Mouse (Mus musculus) kidney, adult 2 months (tissue): ENCODE results near the gene Ash1l. TPM values are rescaled to one million over a fixed set of nuclear protein-coding genes. Genes with fewer than 3 reads are reported as not detected.

Experiments
- DNase-seq: peaks from one replicate; pipeline ENCODE4 v3.0.0; 2021
- H3K27ac ChIP-seq: fragments of 200-500 bp; 2 replicates; pipeline ENCODE4 v1.5.1; 2012; ENCODE audit warnings: low read depth, low read length, control low read depth, inconsistent platforms; ENCODE audit not compliant: insufficient read depth
- H3K27me3 ChIP-seq: fragments of 200-500 bp; replicated peaks from 2 replicates; pipeline ENCODE4 v1.6.1; 2012; ENCODE audit warnings: mild to moderate bottlenecking, moderate library complexity, low read length, inconsistent platforms; ENCODE audit not compliant: control insufficient read depth, insufficient read depth
- H3K36me3 ChIP-seq: fragments of 200-500 bp; 2 replicates; pipeline ENCODE4 v1.6.1; 2012; ENCODE audit warnings: mild to moderate bottlenecking, moderate library complexity, low read length, inconsistent platforms; ENCODE audit not compliant: control insufficient read depth, insufficient read depth
- H3K4me1 ChIP-seq: fragments of 200-500 bp; 2 replicates; pipeline ENCODE4 v1.6.1; 2011; ENCODE audit warnings: low read length; ENCODE audit not compliant: control insufficient read depth, insufficient read depth
- H3K4me3 ChIP-seq: fragments of 200-500 bp; 2 replicates; pipeline ENCODE4 v1.5.1; 2011; ENCODE audit warnings: mild to moderate bottlenecking, low read depth, low read length, control low read depth; ENCODE audit not compliant: insufficient read depth
- CTCF ChIP-seq: fragments of 200-500 bp; conservative IDR thresholded peaks from 2 replicates; pipeline ENCODE4 v1.5.1; 2011; ENCODE audit warnings: low read depth, mild to moderate bottlenecking, control low read depth, low read length, moderate library complexity, mixed read lengths; ENCODE audit not compliant: insufficient read depth, insufficient read length
- POLR2A ChIP-seq: fragments of 200-500 bp; IDR thresholded peaks from one replicate; pipeline ENCODE4 v1.6.1; 2011; ENCODE audit warnings: low read depth, low read length, control low read depth
- WGBS: fragments of 180-500 bp; shearing (Covaris S2); methylation state at CpG from one replicate; pipeline ENCODE4 v1.1.7; 2018; 5-methylcytosine and 5-hydroxymethylcytosine counted together
- polyA plus RNA-seq: library from polyadenylated mRNA; depleted of rRNA; stranded (reverse); fragments of >200 nt; gene quantifications from 2 replicates; pipeline ENCODE4 v1.2.3, GENCODE M21; 2012

The Ash1l gene
- polyA plus RNA-seq, 1 experiment, result 8.9 TPM

DNA sequence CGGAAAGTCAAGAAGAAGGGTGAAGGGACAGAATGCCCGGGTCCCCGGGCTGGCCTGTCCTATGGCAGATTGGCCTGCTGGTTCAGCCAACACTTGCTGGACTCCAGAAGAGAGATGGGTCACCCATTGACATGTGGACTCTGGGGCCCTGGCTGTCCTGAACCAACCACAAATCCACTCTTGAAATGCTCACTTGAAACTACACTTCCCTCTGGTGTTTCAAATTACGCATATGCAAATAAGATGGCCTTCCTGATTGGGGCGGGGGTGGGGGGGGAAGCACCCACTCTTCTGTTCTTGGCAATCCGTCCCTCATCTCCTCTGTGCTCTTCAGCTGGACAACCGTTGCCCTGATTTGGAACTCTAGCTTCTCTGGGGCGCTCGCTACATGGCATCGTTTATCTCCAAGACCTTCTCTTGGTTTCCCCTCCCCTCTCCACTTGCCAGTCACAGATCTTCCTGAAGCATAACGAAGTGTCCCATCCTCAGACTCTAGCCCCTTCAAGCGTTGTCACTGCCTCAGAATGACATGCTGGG, 134.3 kb downstream of the Ash1l start:
- Histone ChIP-seq H3K27ac (no peak overlapping the region), H3K36me3 (no peaks in the 10 kb centered on the region), H3K4me1 (peaks cover 4% of the 10 kb centered on the region; the same call in 1 of the 2 replicates), H3K27me3 (no peaks in the 10 kb centered on the region), H3K4me3 (no peak overlapping the region)
- no peak for DNase-seq
- WGBS, result 81% methylated on average over 12 of the region's 12 CpGs
- TF ChIP-seq CTCF, result no peak
- TF ChIP-seq POLR2A, result no peak

DNA sequence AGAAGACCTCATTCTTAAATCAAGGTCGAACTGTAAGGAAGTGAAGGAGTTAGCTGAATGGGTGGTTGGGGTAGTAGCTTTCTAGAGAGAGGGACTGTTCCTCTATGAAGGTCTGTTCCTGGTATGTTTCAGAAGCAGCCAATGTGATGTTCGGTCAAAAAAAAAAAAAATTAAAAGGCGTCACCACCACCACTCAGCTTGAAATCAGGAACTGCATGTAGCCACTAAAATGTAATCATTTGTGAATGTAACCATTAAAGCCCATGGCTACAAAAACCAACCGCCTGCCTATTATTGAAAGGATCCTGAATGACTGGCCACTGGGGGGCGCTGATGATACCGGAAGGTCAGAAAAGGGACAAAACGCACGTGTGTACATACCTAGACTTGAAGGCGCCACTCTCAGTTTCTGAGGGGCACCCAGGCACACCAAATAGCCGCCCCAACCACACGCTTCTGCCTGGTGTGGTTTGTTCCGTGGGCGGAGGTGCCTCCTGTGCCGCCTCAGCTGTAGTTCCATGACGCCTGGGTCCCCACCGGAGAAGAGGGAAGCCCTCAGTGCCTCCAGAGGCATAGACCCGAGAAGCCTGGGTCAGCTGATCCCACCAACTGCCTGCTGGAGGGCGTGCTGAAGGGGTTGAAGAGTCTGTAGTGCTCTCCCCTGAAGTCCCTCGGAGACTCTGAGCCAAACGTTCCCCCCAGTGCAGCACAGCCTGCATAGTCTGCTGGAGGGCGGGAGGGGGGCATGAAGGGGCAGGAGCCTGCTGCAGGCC, 137.1 kb downstream of the Ash1l start:
- Histone ChIP-seq H3K4me3 (no peak overlapping the region), H3K36me3 (no peaks in the 10 kb centered on the region), H3K27me3 (no peaks in the 10 kb centered on the region), H3K27ac (no peak overlapping the region), H3K4me1 (peaks cover 4% of the 10 kb centered on the region; the same call in 1 of the 2 replicates)
- WGBS, result 27% methylated on average over 21 of the region's 21 CpGs
- peak; percentile 86 for DNase-seq
- TF ChIP-seq POLR2A, result no peak
- TF ChIP-seq CTCF, result peak; percentile 69

- no peak for DNase-seq
- H3K4me1 ChIP-seq, result peaks cover 4% of the 10 kb centered on the region; the same call in 1 of the 2 replicates
- WGBS, result 43% methylated on average over 14 of the region's 14 CpGs
- no peaks in the 10 kb centered on the region for H3K36me3 ChIP-seq
- no peaks in the 10 kb centered on the region for H3K27me3 ChIP-seq
- no peak overlapping the region for H3K27ac ChIP-seq
- H3K4me3 ChIP-seq, result peak overlapping the region; percentile 62
- TF ChIP-seq POLR2A (no peak), CTCF (no peak)
These were observed 138.6 kb downstream of the Ash1l start for GRCm38 (mm10) chr3:89088974-89089373.

DNA sequence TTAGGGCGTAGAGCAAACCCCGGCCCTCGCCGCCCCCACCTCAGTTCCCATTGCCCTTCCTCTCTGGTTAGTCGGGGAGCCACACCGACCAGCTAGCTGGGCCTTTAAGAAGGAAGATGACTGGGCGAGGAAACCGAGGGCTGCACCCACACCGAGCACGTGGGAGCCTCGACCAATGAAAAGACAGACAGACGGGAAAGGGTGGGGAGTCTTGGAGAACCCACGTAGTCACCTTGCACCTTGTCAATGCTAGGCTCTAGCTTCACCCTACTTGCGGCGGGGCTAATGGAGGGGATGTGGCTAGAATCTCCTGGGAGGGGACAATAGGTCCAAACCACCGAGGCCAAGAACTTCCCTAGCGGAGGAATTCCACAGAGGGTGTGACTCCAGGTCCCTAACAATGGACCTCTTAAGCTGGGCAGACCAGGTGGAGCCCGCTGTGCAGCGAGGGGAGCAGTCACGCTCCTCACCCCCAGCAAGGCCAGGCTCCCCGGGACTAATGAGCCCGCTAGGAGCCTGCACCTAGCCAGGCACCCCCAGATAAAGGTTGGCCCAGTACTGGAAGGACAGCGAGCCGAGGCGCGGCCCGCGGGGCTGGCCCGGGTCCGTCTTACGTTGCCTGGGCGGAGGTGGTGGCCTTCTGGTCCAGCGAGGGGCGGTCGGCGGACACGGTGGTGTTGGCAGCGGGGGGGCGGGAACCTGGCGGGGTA, 139.6 kb downstream of the Ash1l start:
- Histone ChIP-seq H3K27me3 (no peaks in the 10 kb centered on the region), H3K36me3 (no peaks in the 10 kb centered on the region), H3K4me3 (peak overlapping the region; percentile 62), H3K4me1 (peaks cover 4% of the 10 kb centered on the region; the same call in 1 of the 2 replicates), H3K27ac (peak overlapping the region; percentile 63)
- DNase-seq, result peak; percentile 96
- under 1% methylated on average over 37 of the region's 40 CpGs for WGBS
- TF ChIP-seq CTCF (no peak), POLR2A (peak; percentile 50)

DNA sequence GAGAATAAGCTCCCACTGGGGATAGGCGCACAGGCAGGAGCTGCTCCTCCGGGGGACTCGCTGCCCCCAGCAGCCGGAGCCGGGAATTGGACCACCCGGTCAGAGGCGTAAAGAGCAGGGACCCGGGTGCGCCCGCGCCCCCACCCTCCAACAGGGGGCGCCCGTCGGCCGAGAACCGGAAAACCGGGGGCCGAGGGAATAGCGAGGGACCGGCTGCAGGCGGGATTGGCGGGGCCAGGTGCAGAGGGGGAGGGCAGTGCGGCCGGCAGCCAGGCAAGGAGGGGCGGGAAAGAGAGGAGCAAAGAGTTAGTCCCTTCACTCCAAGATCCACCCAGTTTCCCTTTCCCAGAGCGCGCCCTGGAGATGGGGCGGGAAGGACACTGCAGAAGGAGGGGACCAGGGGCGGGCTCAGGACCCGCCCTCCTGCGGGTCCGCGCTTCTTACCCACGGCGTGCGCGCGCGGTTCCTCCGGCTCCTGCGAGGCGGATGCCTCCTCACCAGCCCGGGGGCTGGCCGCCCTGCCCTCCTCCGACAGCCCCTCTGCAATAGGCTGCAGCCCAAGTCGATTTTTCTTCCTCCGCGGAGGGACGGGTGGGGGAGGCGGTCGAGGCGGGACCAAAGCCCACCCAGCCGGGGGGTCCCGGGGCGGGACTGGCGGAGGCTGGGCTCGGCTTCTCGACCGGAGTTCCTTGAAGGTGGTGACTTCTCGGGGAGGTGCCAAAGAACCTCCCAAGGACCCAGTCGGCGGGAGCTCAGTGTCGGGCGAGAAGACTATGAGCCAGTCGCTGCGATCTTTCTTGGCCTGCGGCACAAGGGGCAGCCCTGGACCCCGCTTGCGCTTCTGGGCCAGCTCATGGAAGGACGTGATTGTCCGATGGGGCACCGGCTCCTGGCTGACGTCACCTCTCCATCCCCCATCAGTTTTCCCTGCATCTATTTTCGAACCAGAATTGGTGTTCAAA, 140.6 kb downstream of the Ash1l start:
- no peak for TF ChIP-seq POLR2A
- peak; percentile 47 for TF ChIP-seq CTCF
- DNase-seq, result peak; percentile 83

DNA sequence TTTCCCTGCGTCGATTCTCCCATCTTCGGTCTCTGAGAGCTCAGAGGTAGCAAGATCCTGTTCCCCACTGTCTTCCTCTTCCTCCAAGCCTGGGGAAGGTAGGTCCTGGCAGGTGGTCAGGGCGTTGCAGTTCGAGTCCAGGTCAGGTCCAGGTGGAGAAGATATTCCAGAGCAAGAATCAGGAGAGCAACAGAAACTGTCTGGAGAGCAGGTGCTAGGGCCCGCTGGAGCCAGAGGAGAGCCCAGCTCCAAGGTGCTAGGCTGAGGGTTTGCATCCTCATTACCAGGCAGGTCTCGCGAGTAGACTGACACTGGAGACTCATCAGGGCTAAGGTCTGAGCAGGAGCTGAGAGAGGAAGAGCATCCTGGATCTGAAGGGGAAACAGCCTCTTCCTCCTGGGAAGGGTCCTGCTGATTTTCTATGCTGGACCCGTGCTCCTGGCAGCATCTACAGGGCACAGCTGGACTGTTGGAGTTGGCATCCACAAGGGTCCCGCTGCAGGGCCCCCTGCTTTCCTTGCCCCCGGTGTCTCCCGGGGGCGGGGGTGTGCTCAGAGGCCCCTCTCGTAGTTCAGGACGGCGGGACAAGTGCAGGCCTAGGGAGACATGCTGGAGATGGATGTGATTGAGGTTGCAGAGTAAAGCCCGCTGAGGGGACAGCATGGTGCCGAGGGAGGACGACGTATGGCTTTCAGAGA, 141.5 kb downstream of the Ash1l start:
- DNase-seq, result no peak
- H3K4me1 ChIP-seq, result peaks cover 4% of the 10 kb centered on the region; the same call in 1 of the 2 replicates
- 40% methylated on average over 20 of the region's 20 CpGs for WGBS
- TF ChIP-seq POLR2A (no peak), CTCF (no peak)
- no peak overlapping the region for H3K27ac ChIP-seq
- no peak overlapping the region for H3K4me3 ChIP-seq
- no peaks in the 10 kb centered on the region for H3K36me3 ChIP-seq
- H3K27me3 ChIP-seq, result no peaks in the 10 kb centered on the region

More for the DNA sequence above, 140.6 kb downstream of the Ash1l start:
- peaks cover 4% of the 10 kb centered on the region; the same call in 1 of the 2 replicates for H3K4me1 ChIP-seq
- H3K27me3 ChIP-seq, result no peaks in the 10 kb centered on the region
- H3K36me3 ChIP-seq, result no peaks in the 10 kb centered on the region
- peak overlapping the region; percentile 62 for H3K4me3 ChIP-seq
- under 1% methylated on average over 74 of the region's 74 CpGs for WGBS
- no peak overlapping the region for H3K27ac ChIP-seq
